Mouse (Mus musculus): Measurements from ENCODE around the gene Ctbs. TPM values are rescaled to one million over a fixed set of nuclear protein-coding genes. Genes with fewer than 3 reads are reported as not detected.
A peak's percentile ranks its signal among the peaks of the same experiment; 100 is the strongest.

The Ctbs gene
- polyA plus RNA-seq, 1 experiment: 4.9 TPM

- Histone ChIP-seq H3K4me1 (ENCODE audit: control insufficient read depth, insufficient read depth, insufficient read length, low read length) (no peaks in the 10 kb centered on the region; the same call in 1 of the 2 replicates), H3K27ac (replicated peaks; ENCODE audit: low read depth, low read length) (no peak overlapping the region), H3K4me3 (ENCODE audit: insufficient read depth, low read depth, low read length) (no peak overlapping the region; the same call in 1 of the 2 replicates)
Observed at GRCm38 (mm10) chr3:146444880-146445279, 4.7 kb upstream of the Ctbs start.

- Histone ChIP-seq H3K4me1 (ENCODE audit: control insufficient read depth, insufficient read depth, insufficient read length, low read length) (peaks cover 4% of the 10 kb centered on the region; the same call in 1 of the 2 replicates), H3K4me3 (ENCODE audit: insufficient read depth, low read depth, low read length) (no peak overlapping the region), H3K27ac (replicated peaks; ENCODE audit: low read depth, low read length) (no peak overlapping the region)
Observed at GRCm38 (mm10) chr3:146447156-146447555, 2.4 kb upstream of the Ctbs start.

GRCm38 (mm10) chr3:146447598-146447997, 2.0 kb upstream of the Ctbs start:
- Histone ChIP-seq H3K27ac (replicated peaks; ENCODE audit: low read depth, low read length) (no peak overlapping the region), H3K4me3 (ENCODE audit: insufficient read depth, low read depth, low read length) (no peak overlapping the region), H3K4me1 (ENCODE audit: control insufficient read depth, insufficient read depth, insufficient read length, low read length) (peaks cover 4% of the 10 kb centered on the region; the same call in 1 of the 2 replicates)

GRCm38 (mm10) chr3:146448372-146448771, 1.2 kb upstream of the Ctbs start:
- H3K4me1 ChIP-seq (ENCODE audit: control insufficient read depth, insufficient read depth, insufficient read length, low read length): peaks cover 4% of the 10 kb centered on the region; the same call in 1 of the 2 replicates
- no peak overlapping the region for H3K4me3 ChIP-seq (ENCODE audit: insufficient read depth, low read depth, low read length)
- no peak overlapping the region for H3K27ac ChIP-seq (replicated peaks; ENCODE audit: low read depth, low read length)

- Histone ChIP-seq H3K4me3 (ENCODE audit: insufficient read depth, low read depth, low read length) (no peak overlapping the region), H3K4me1 (ENCODE audit: control insufficient read depth, insufficient read depth, insufficient read length, low read length) (peaks cover 4% of the 10 kb centered on the region; the same call in 1 of the 2 replicates), H3K27ac (replicated peaks; ENCODE audit: low read depth, low read length) (no peak overlapping the region)
Observed at GRCm38 (mm10) chr3:146448969-146449368, 626 bp upstream of the Ctbs start.

GRCm38 (mm10) chr3:146450371-146450841, 811 bp downstream of the Ctbs start:
- H3K4me3 ChIP-seq (ENCODE audit: insufficient read depth, low read depth, low read length): peak overlapping the region; percentile 76
- H3K27ac ChIP-seq (replicated peaks; ENCODE audit: low read depth, low read length): peak overlapping the region; percentile 82
- H3K4me1 ChIP-seq (ENCODE audit: control insufficient read depth, insufficient read depth, insufficient read length, low read length): peaks cover 4% of the 10 kb centered on the region; the same call in 1 of the 2 replicates

GRCm38 (mm10) chr3:146451375-146451774, 1.8 kb downstream of the Ctbs start:
- Histone ChIP-seq H3K4me3 (ENCODE audit: insufficient read depth, low read depth, low read length) (no peak overlapping the region), H3K27ac (replicated peaks; ENCODE audit: low read depth, low read length) (no peak overlapping the region), H3K4me1 (ENCODE audit: control insufficient read depth, insufficient read depth, insufficient read length, low read length) (peaks cover 4% of the 10 kb centered on the region; the same call in 1 of the 2 replicates)

- no peak overlapping the region for H3K4me3 ChIP-seq (ENCODE audit: insufficient read depth, low read depth, low read length)
- no peak overlapping the region for H3K27ac ChIP-seq (replicated peaks; ENCODE audit: low read depth, low read length)
Observed at GRCm38 (mm10) chr3:146462939-146463338, 13.3 kb downstream of the Ctbs start.

GRCm38 (mm10) chr3:146469226-146469625, 19.6 kb downstream of the Ctbs start:
- no peaks in the 10 kb centered on the region for H3K4me1 ChIP-seq (ENCODE audit: control insufficient read depth, insufficient read depth, insufficient read length, low read length)
- H3K27ac ChIP-seq (replicated peaks; ENCODE audit: low read depth, low read length): no peak overlapping the region
- no peak overlapping the region for H3K4me3 ChIP-seq (ENCODE audit: insufficient read depth, low read depth, low read length)

More at GRCm38 (mm10) chr3:146462939-146463338, 13.3 kb downstream of the Ctbs start:
- H3K4me1 ChIP-seq (ENCODE audit: control insufficient read depth, insufficient read depth, insufficient read length, low read length): no peaks in the 10 kb centered on the region

- H3K27ac ChIP-seq (replicated peaks; ENCODE audit: low read depth, low read length): no peak overlapping the region
- H3K4me1 ChIP-seq (ENCODE audit: control insufficient read depth, insufficient read depth, insufficient read length, low read length): no peaks in the 10 kb centered on the region
- H3K4me3 ChIP-seq (ENCODE audit: insufficient read depth, low read depth, low read length): no peak overlapping the region
Observed at GRCm38 (mm10) chr3:146472657-146473056, 23.1 kb downstream of the Ctbs start.

- Histone ChIP-seq H3K27ac (replicated peaks; ENCODE audit: low read depth, low read length) (no peak overlapping the region), H3K4me3 (ENCODE audit: insufficient read depth, low read depth, low read length) (no peak overlapping the region), H3K4me1 (ENCODE audit: control insufficient read depth, insufficient read depth, insufficient read length, low read length) (no peaks in the 10 kb centered on the region)
Observed at GRCm38 (mm10) chr3:146473741-146474140, 24.1 kb downstream of the Ctbs start.

- H3K4me3 ChIP-seq (ENCODE audit: insufficient read depth, low read depth, low read length): no peak overlapping the region
- H3K4me1 ChIP-seq (ENCODE audit: control insufficient read depth, insufficient read depth, insufficient read length, low read length): no peaks in the 10 kb centered on the region
- H3K27ac ChIP-seq (replicated peaks; ENCODE audit: low read depth, low read length): no peak overlapping the region
Observed at GRCm38 (mm10) chr3:146474428-146474827, 24.8 kb downstream of the Ctbs start.

GRCm38 (mm10) chr3:146482044-146482443, 32.4 kb downstream of the Ctbs start:
- Histone ChIP-seq H3K27ac (replicated peaks; ENCODE audit: low read depth, low read length) (no peak overlapping the region), H3K4me1 (ENCODE audit: control insufficient read depth, insufficient read depth, insufficient read length, low read length) (no peaks in the 10 kb centered on the region), H3K4me3 (ENCODE audit: insufficient read depth, low read depth, low read length) (no peak overlapping the region)

GRCm38 (mm10) chr3:146486464-146486863, 36.9 kb downstream of the Ctbs start:
- H3K4me3 ChIP-seq (ENCODE audit: insufficient read depth, low read depth, low read length): no peak overlapping the region

GRCm38 (mm10) chr3:146494941-146495340, 45.3 kb downstream of the Ctbs start:
- Histone ChIP-seq H3K4me3 (ENCODE audit: insufficient read depth, low read depth, low read length) (no peak overlapping the region), H3K27ac (replicated peaks; ENCODE audit: low read depth, low read length) (no peak overlapping the region), H3K4me1 (ENCODE audit: control insufficient read depth, insufficient read depth, insufficient read length, low read length) (no peaks in the 10 kb centered on the region)

More at GRCm38 (mm10) chr3:146486464-146486863, 36.9 kb downstream of the Ctbs start:
- Histone ChIP-seq H3K4me1 (ENCODE audit: control insufficient read depth, insufficient read depth, insufficient read length, low read length) (no peaks in the 10 kb centered on the region), H3K27ac (replicated peaks; ENCODE audit: low read depth, low read length) (no peak overlapping the region)

GRCm38 (mm10) chr3:146498989-146499388, 49.4 kb downstream of the Ctbs start:
- peak overlapping the region; percentile 95 for H3K4me3 ChIP-seq (ENCODE audit: insufficient read depth, low read depth, low read length)
- peaks cover 10% of the 10 kb centered on the region for H3K4me1 ChIP-seq (ENCODE audit: control insufficient read depth, insufficient read depth, insufficient read length, low read length)
- peak overlapping the region; percentile 88 for H3K27ac ChIP-seq (replicated peaks; ENCODE audit: low read depth, low read length)
